Mouse (Mus musculus): ENCODE measurements at regions not wholly inside any gene's neighbourhood (a gene's known extent, or its start where the extent isn't known, plus 50 kb on each side); places are given as distances from the start of the nearest gene placed in this dataset.

DNA sequence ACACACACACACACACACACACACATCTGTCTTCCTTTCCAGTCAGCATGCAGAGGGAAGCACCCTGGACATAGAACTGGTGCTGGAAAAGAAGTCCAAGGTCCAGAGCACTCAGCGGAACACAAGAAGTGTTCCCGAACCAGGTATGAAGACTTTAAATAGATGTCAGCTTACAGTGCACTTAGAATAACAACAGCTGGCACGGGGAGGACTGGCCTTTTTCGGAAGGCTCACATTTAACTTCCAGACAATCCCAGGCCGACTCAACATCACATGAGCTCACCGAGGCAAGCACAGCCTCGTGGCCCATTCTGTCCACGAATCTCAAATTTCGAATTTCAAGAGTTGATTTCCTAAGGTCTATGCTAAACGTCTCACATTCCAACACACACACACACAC lies 70.9 kb upstream of the Slc25a33 start:
- Histone ChIP-seq H3K4me1 (ENCODE audit: control insufficient read depth, insufficient read depth, low read depth, low read length) (no peaks in the 10 kb centered on the region; the same call in 1 of the 2 replicates), H3K9me3 (ENCODE audit: control insufficient read depth, low read length) (no peaks in the 10 kb centered on the region), H3K36me3 (ENCODE audit: control insufficient read depth, insufficient read depth, low read length) (no peaks in the 10 kb centered on the region), H3K4me2 (ENCODE audit: low read length) (no peak overlapping the region), H3K4me3 (ENCODE audit: low read length) (no peak overlapping the region), H3K27ac (ENCODE audit: low read depth, low read length) (no peak overlapping the region), H3K9ac (ENCODE audit: low read depth, low read length) (no peak overlapping the region), H3K27me3 (replicated peaks; ENCODE audit: control insufficient read depth, insufficient read depth, low read length) (no peaks in the 10 kb centered on the region)
- 88% methylated on average over 10 of the region's 10 CpGs for WGBS
- ATAC-seq, result no peak

DNA sequence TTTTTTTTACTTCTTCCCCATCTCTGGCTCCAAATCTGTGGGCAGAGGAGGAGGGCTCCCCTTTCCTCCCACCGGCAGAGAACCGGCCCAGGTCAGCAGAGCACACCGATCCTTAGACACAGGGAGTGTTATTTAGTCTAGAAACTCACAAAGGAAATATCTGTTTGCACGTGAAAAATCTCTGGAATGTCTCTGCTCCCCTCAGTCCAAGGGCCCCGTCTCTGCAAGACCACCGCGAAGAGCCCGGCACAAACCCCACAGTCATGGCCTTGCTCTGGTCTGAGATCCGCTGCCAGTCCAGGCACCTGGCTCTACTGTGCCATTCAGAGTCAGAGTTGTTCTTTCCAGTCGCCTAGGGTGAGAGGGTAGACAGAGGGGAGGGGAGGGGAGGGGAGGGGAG lies 69.7 kb upstream of the Slc25a33 start:
- Histone ChIP-seq H3K4me2 (ENCODE audit: low read length) (no peak overlapping the region), H3K9me3 (ENCODE audit: control insufficient read depth, low read length) (no peaks in the 10 kb centered on the region), H3K4me1 (ENCODE audit: control insufficient read depth, insufficient read depth, low read depth, low read length) (no peaks in the 10 kb centered on the region; the same call in 1 of the 2 replicates), H3K27me3 (replicated peaks; ENCODE audit: control insufficient read depth, insufficient read depth, low read length) (no peaks in the 10 kb centered on the region), H3K36me3 (ENCODE audit: control insufficient read depth, insufficient read depth, low read length) (no peaks in the 10 kb centered on the region), H3K9ac (ENCODE audit: low read depth, low read length) (no peak overlapping the region), H3K27ac (ENCODE audit: low read depth, low read length) (no peak overlapping the region), H3K4me3 (ENCODE audit: low read length) (no peak overlapping the region)
- no peak for ATAC-seq
- 50% methylated on average over 9 of the region's 10 CpGs for WGBS

- ATAC-seq, result no peak
- no peaks in the 10 kb centered on the region; the same call in 1 of the 2 replicates for H3K4me1 ChIP-seq (ENCODE audit: control insufficient read depth, insufficient read depth, low read depth, low read length)
- H3K36me3 ChIP-seq (ENCODE audit: control insufficient read depth, insufficient read depth, low read length), result no peaks in the 10 kb centered on the region
- H3K9me3 ChIP-seq (ENCODE audit: control insufficient read depth, low read length), result no peaks in the 10 kb centered on the region
- H3K4me3 ChIP-seq (ENCODE audit: low read length), result no peak overlapping the region
- no peaks in the 10 kb centered on the region for H3K27me3 ChIP-seq (replicated peaks; ENCODE audit: control insufficient read depth, insufficient read depth, low read length)
- 88% methylated on average over 7 of the region's 7 CpGs for WGBS
- H3K27ac ChIP-seq (ENCODE audit: low read depth, low read length), result no peak overlapping the region
- H3K9ac ChIP-seq (ENCODE audit: low read depth, low read length), result no peak overlapping the region
- H3K4me2 ChIP-seq (ENCODE audit: low read length), result no peak overlapping the region
Measured at GRCm38 (mm10) chr4:149842906-149843305, 68.8 kb upstream of the Slc25a33 start.

GRCm38 (mm10) chr4:149841856-149842255 lies 67.8 kb upstream of the Slc25a33 start:
- H3K27me3 ChIP-seq (replicated peaks; ENCODE audit: control insufficient read depth, insufficient read depth, low read length), result no peaks in the 10 kb centered on the region
- WGBS, result 69% methylated on average over 6 of the region's 6 CpGs
- H3K27ac ChIP-seq (ENCODE audit: low read depth, low read length), result no peak overlapping the region
- H3K4me3 ChIP-seq (ENCODE audit: low read length), result no peak overlapping the region
- no peak overlapping the region for H3K4me2 ChIP-seq (ENCODE audit: low read length)
- H3K4me1 ChIP-seq (ENCODE audit: control insufficient read depth, insufficient read depth, low read depth, low read length), result no peaks in the 10 kb centered on the region; the same call in 1 of the 2 replicates
- H3K9me3 ChIP-seq (ENCODE audit: control insufficient read depth, low read length), result no peaks in the 10 kb centered on the region
- no peak for ATAC-seq
- no peaks in the 10 kb centered on the region for H3K36me3 ChIP-seq (ENCODE audit: control insufficient read depth, insufficient read depth, low read length)
- H3K9ac ChIP-seq (ENCODE audit: low read depth, low read length), result no peak overlapping the region

DNA sequence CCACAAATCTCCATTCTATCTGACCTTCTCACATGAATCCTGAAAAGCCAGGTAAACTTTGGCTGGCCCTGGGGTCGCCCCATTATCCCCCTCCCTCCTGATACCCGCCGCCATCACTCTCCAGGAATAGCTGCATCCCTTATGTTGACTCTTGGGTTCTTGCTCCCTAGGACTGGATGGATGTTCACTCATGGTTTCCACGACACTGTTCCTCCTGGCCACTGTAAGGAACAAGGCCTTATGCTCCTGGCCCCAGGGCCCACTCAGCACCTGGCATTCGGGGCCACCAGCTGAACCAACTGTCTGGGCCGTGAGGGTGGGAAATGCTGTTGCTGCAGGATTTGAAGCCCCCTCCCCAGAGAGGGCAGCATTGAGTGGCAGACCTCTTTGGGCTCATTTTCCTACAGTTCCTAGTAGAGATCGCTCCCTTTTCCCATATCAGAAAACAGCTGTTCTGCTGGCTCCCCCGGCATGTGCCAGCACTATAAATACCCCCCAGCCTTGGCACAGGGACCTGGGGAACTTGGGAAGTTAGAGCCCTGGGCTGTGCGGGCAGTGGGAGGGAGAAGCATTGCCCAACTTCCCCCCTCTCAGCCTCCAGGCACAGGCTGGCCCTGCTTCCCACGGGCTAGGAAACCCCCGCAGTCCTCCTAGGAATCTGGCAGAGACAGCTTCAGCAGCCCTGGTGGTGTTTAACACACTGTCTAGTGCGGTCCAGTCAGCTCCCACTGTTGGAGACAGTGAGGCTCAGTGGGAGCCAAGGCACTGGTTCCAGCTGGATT lies 66.6 kb upstream of the Slc25a33 start:
- H3K4me2 ChIP-seq (ENCODE audit: low read length), result no peak overlapping the region
- H3K27ac ChIP-seq (ENCODE audit: low read depth, low read length), result no peak overlapping the region; the same call in 1 of the 2 replicates
- no peak overlapping the region for H3K4me3 ChIP-seq (ENCODE audit: low read length)
- ATAC-seq, result peak; percentile 74
- no peaks in the 10 kb centered on the region; the same call in 1 of the 2 replicates for H3K4me1 ChIP-seq (ENCODE audit: control insufficient read depth, insufficient read depth, low read depth, low read length)
- H3K9me3 ChIP-seq (ENCODE audit: control insufficient read depth, low read length), result no peaks in the 10 kb centered on the region
- no peak overlapping the region for H3K9ac ChIP-seq (ENCODE audit: low read depth, low read length)
- no peaks in the 10 kb centered on the region for H3K36me3 ChIP-seq (ENCODE audit: control insufficient read depth, insufficient read depth, low read length)
- 66% methylated on average over 12 of the region's 12 CpGs for WGBS
- no peaks in the 10 kb centered on the region for H3K27me3 ChIP-seq (replicated peaks; ENCODE audit: control insufficient read depth, insufficient read depth, low read length)

DNA sequence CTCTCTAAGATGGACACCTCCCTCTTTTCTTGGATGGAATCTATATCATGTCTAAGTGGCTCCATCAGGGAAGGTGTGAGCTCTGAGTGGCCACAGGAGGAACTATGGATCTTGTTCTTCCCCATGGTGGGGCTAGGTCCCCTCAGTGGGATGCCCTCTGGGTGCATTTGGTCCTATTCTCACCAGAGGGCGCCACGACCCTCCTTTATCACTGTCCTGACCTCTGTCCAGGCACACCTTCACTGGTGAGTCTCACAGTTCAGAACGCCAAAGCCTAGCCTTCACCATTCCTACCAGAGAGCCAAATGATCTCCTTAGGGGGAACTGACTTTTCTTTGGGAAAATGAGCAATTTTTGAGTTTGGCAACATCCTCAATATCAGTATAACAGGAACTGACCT lies 64.6 kb upstream of the Slc25a33 start:
- no peak for ATAC-seq
- H3K4me1 ChIP-seq (ENCODE audit: control insufficient read depth, insufficient read depth, low read depth, low read length), result no peaks in the 10 kb centered on the region; the same call in 1 of the 2 replicates
- 9% methylated on average over 3 of the region's 3 CpGs for WGBS

GRCm38 (mm10) chr4:149834646-149835156 lies 60.6 kb upstream of the Slc25a33 start:
- H3K4me3 ChIP-seq (ENCODE audit: low read length), result no peak overlapping the region
- H3K4me2 ChIP-seq (ENCODE audit: low read length), result no peak overlapping the region
- H3K36me3 ChIP-seq (ENCODE audit: control insufficient read depth, insufficient read depth, low read length), result no peaks in the 10 kb centered on the region
- no peak for ATAC-seq
- no peaks in the 10 kb centered on the region for H3K27me3 ChIP-seq (replicated peaks; ENCODE audit: control insufficient read depth, insufficient read depth, low read length)
- H3K9ac ChIP-seq (ENCODE audit: low read depth, low read length), result no peak overlapping the region
- 77% methylated on average over 9 of the region's 9 CpGs for WGBS
- no peak overlapping the region for H3K27ac ChIP-seq (ENCODE audit: low read depth, low read length)
- no peaks in the 10 kb centered on the region for H3K9me3 ChIP-seq (ENCODE audit: control insufficient read depth, low read length)
- no peaks in the 10 kb centered on the region for H3K4me1 ChIP-seq (ENCODE audit: control insufficient read depth, insufficient read depth, low read depth, low read length)

More for the DNA sequence above, 64.6 kb upstream of the Slc25a33 start:
- Histone ChIP-seq H3K4me2 (ENCODE audit: low read length) (no peak overlapping the region), H3K36me3 (ENCODE audit: control insufficient read depth, insufficient read depth, low read length) (no peaks in the 10 kb centered on the region), H3K4me3 (ENCODE audit: low read length) (no peak overlapping the region), H3K9ac (ENCODE audit: low read depth, low read length) (no peak overlapping the region), H3K27ac (ENCODE audit: low read depth, low read length) (no peak overlapping the region), H3K27me3 (replicated peaks; ENCODE audit: control insufficient read depth, insufficient read depth, low read length) (no peaks in the 10 kb centered on the region), H3K9me3 (ENCODE audit: control insufficient read depth, low read length) (no peaks in the 10 kb centered on the region)

DNA sequence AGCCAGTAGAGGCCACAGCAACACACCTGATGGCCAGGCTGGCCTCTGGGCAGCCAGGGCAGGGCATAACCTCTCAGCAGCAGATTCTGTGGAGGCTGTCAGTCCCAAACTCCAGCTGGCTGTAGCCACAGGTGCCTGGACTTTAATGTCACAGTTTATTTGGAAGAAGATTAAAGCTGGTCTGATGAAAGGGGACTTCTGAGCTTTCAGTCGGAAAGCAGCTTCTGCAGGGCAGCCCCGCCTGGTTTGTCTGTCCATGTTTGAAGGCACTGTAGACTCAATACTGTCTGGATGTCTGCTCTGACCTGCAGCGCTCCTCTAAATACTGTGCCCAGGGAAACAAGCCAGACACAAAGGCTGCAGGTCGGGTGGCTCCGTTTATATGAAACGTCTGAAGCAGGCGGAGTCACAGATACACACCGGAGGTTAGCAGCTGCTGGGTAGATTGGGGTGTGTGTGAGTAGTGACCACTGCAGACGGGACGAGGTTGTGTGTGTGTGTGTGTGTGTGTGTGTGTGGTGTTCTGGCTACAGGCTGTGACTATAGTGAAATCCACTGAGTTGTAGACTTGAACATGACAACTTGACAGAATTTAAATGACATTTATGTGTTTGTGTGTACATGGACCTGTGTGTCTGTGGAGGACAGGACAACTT lies 58.5 kb upstream of the Slc25a33 start:
- H3K4me1 ChIP-seq (ENCODE audit: control insufficient read depth, insufficient read depth, low read depth, low read length), result no peaks in the 10 kb centered on the region
- WGBS, result 59% methylated on average over 10 of the region's 10 CpGs
- no peaks in the 10 kb centered on the region for H3K9me3 ChIP-seq (ENCODE audit: control insufficient read depth, low read length)
- H3K27me3 ChIP-seq (replicated peaks; ENCODE audit: control insufficient read depth, insufficient read depth, low read length), result no peaks in the 10 kb centered on the region
- no peak overlapping the region for H3K4me3 ChIP-seq (ENCODE audit: low read length)
- no peak for ATAC-seq
- no peaks in the 10 kb centered on the region for H3K36me3 ChIP-seq (ENCODE audit: control insufficient read depth, insufficient read depth, low read length)
- no peak overlapping the region for H3K9ac ChIP-seq (ENCODE audit: low read depth, low read length)
- no peak overlapping the region for H3K27ac ChIP-seq (ENCODE audit: low read depth, low read length)
- H3K4me2 ChIP-seq (ENCODE audit: low read length), result no peak overlapping the region

DNA sequence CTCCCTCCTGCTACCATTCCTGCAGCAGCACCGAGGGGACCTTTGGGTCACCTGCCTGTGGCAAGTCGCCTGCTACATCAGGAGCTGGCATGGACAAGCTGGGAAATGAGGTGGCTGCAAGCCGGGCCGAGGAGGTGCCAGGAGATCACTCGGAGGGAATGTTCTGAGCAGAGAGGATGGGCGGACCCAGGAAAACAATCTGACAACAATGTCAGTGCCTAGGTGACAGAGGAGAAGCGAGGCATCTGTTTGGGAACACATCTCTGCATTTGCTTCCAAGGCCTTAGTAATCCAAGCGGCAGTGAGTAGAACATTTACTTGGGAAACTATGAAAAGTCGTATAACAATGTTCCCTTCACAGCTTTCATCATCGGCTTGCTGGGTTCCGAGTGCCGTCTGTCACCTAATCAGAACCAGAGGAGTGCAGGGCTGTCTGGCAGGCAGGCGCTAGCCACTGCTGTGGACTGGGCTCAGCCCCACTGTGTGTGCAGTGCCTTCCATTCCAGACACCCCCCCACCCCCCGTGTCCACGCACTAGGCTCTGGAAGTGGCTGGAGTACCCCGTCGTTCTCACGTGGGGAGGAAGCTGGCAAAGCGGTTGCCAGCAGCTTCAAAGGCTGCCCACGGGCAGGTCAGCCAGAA lies 56.6 kb upstream of the Slc25a33 start:
- Histone ChIP-seq H3K4me1 (ENCODE audit: control insufficient read depth, insufficient read depth, low read depth, low read length) (no peaks in the 10 kb centered on the region), H3K9ac (ENCODE audit: low read depth, low read length) (no peak overlapping the region), H3K4me2 (ENCODE audit: low read length) (no peak overlapping the region), H3K4me3 (ENCODE audit: low read length) (no peak overlapping the region), H3K27me3 (replicated peaks; ENCODE audit: control insufficient read depth, insufficient read depth, low read length) (no peaks in the 10 kb centered on the region), H3K9me3 (ENCODE audit: control insufficient read depth, low read length) (no peaks in the 10 kb centered on the region), H3K27ac (ENCODE audit: low read depth, low read length) (no peak overlapping the region), H3K36me3 (ENCODE audit: control insufficient read depth, insufficient read depth, low read length) (no peaks in the 10 kb centered on the region)
- WGBS, result 77% methylated on average over 20 of the region's 20 CpGs
- ATAC-seq, result no peak

Data from hindbrain, embryonic 16.5 days (tissue).